Mouse (Mus musculus) neural tube, embryonic 12.5 days (tissue): Measurements from ENCODE around the gene Fst. TPM values are rescaled to one million over a fixed set of nuclear protein-coding genes. Genes with fewer than 3 reads are reported as not detected.

Experiments used
- ATAC-seq: fragments of 200-750 bp; cut with Nextera tagmentation; 2 replicates; pipeline ENCODE4 v1.8.0; 2017; ENCODE audit warnings: low read depth, mild to moderate bottlenecking, moderate TSS enrichment, moderate library complexity; ENCODE audit not compliant: low FRiP score
- H3K27ac ChIP-seq: fragments of 300-500 bp; sonication (generic); 2 replicates; pipeline ENCODE4 v1.5.1; 2016
- H3K27me3 ChIP-seq: fragments of 300-500 bp; sonication (generic); replicated peaks from 2 replicates; pipeline ENCODE4 v1.6.1; 2016; ENCODE audit warnings: mild to moderate bottlenecking
- H3K36me3 ChIP-seq: fragments of 300-500 bp; sonication (generic); 2 replicates; pipeline ENCODE4 v1.6.1; 2016; ENCODE audit warnings: mild to moderate bottlenecking
- H3K4me1 ChIP-seq: fragments of 300-500 bp; sonication (generic); 2 replicates; pipeline ENCODE4 v1.6.1; 2016
- H3K4me2 ChIP-seq: fragments of 300-500 bp; sonication (generic); replicated peaks from 2 replicates; pipeline ENCODE4 v1.6.1; 2016; ENCODE audit warnings: mild to moderate bottlenecking
- H3K4me3 ChIP-seq: fragments of 300-500 bp; sonication (generic); 2 replicates; pipeline ENCODE4 v1.5.1; 2016
- H3K9ac ChIP-seq: fragments of 300-500 bp; sonication (generic); 2 replicates; pipeline ENCODE4 v1.6.1; 2016; ENCODE audit warnings: mild to moderate bottlenecking
- H3K9me3 ChIP-seq: fragments of 300-500 bp; sonication (generic); 2 replicates; pipeline ENCODE4 v1.6.1; 2016; ENCODE audit warnings: mild to moderate bottlenecking
- WGBS: fragments of 180-500 bp; shearing (Covaris S2); methylation state at CpG from one replicate; pipeline ENCODE4 v1.1.7; 2016; 5-methylcytosine and 5-hydroxymethylcytosine counted together
- polyA plus RNA-seq: library from polyadenylated mRNA; unstranded; fragments of >200 nt; fragmentation: Nextera tagmentation; extraction: Ambion mirVana; gene quantifications from 2 replicates; pipeline ENCODE4 v1.2.1, GENCODE M21; 2016

Gene Fst
- polyA plus RNA-seq, 1 experiment from 2014 or later, result 15.5 TPM

DNA sequence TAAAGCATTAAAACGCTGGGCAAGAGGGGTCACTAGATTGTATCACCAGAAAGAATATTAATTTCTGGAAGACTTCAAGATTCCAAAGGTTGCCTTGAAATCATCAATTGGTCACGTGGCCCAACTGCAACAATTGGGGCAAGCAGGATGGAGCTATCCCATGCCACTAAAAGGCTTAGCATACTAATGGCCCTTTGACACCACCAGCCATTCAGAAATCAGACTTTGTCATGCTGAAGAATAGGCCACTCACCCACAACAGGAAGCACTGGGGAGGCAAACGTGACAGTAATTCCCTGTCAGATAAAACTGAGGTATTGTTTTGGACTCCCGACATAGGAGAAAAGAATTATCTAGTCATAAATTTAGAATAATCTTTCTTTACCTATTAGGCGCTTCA, 52.3 kb downstream of the Fst start:
- Histone ChIP-seq H3K27ac (no peak overlapping the region), H3K27me3 (no peaks in the 10 kb centered on the region), H3K36me3 (no peaks in the 10 kb centered on the region), H3K9me3 (no peaks in the 10 kb centered on the region), H3K4me1 (no peaks in the 10 kb centered on the region), H3K4me3 (no peak overlapping the region), H3K4me2 (0 out of 2 replicates have a peak overlapping the region, but pooled peaks have one; percentile 1), H3K9ac (no peak overlapping the region)
- ATAC-seq, result no peak
- WGBS, result 6% methylated on average over 5 of the region's 5 CpGs

DNA sequence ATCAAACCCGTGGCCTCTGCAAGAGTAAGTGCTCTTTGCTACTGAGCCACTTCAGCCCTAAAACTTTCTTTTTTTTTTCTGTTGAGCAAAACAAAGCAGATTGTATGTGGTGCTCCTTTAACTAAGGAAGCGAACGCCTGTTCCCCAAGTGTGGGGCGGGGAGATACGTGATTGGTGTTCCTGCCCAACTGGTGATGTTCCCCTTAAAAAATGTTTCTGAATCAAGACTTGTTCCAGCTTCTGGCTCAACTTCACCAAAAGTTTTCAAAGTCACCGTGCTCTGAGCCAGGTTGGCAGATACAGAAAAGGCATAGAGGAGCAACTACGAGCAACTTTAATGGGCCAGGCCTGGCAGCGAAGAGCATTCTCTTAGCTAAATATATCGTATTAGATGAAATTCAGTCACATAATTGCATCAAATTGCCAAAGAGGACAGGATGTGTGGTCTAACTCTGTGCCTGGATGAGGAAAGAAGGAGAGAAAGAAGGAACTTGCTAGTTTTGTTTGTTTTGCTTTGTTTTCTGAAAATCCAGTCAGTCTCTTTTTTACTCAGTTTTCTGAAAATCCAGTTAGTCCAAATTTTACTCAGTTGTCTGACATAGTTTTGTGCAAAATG, 53.5 kb downstream of the Fst start:
- no peaks in the 10 kb centered on the region for H3K27me3 ChIP-seq
- H3K36me3 ChIP-seq, result no peaks in the 10 kb centered on the region
- H3K4me1 ChIP-seq, result no peaks in the 10 kb centered on the region
- H3K9ac ChIP-seq, result no peak overlapping the region
- WGBS, result 90% methylated on average over 9 of the region's 9 CpGs
- no peak overlapping the region for H3K4me2 ChIP-seq
- no peak overlapping the region for H3K27ac ChIP-seq
- ATAC-seq, result no peak
- H3K4me3 ChIP-seq, result no peak overlapping the region
- H3K9me3 ChIP-seq, result no peaks in the 10 kb centered on the region

Other genes starting within 250 kb of the Fst start
- 308 and 323 TPM in 2 replicates for gene Ndufs4, start 70.7 kb downstream of the Fst start, polyA plus RNA-seq